Mouse (Mus musculus) heart, embryonic 13.5 days (tissue): ENCODE results near the gene Gm10670. TPM values are rescaled to one million over a fixed set of nuclear protein-coding genes. Genes with fewer than 3 reads are reported as not detected.
"Not testable (repeated sequence)": the region's sequence is repeated elsewhere in the genome, so short reads cannot be mapped to it uniquely, and the experiment has no call there.

Source experiments
- ATAC-seq: fragments of 200-750 bp; cut with Nextera tagmentation; 2 replicates; pipeline ENCODE4 v1.8.0; 2017; ENCODE audit warnings: moderate TSS enrichment; ENCODE audit not compliant: insufficient number of reproducible peaks, low FRiP score, low TSS enrichment; ENCODE audit errors: extremely low read depth
- H3K27ac ChIP-seq: fragments of 300-500 bp; sonication (generic); replicated peaks from 2 replicates; pipeline ENCODE4 v1.5.1; 2015; ENCODE audit warnings: moderate library complexity, mild to moderate bottlenecking, inconsistent platforms
- H3K27me3 ChIP-seq: fragments of 300-500 bp; sonication (generic); replicated peaks from 2 replicates; pipeline ENCODE4 v1.6.1; 2015; ENCODE audit warnings: mild to moderate bottlenecking, inconsistent platforms
- H3K36me3 ChIP-seq: fragments of 300-500 bp; sonication (generic); 2 replicates; pipeline ENCODE4 v1.6.1; 2015; ENCODE audit warnings: mild to moderate bottlenecking, inconsistent platforms
- H3K4me1 ChIP-seq: fragments of 300-500 bp; sonication (generic); 2 replicates; pipeline ENCODE4 v1.6.1; 2015; ENCODE audit warnings: inconsistent platforms
- H3K4me2 ChIP-seq: fragments of 300-500 bp; sonication (generic); 2 replicates; pipeline ENCODE4 v1.6.1; 2015; ENCODE audit warnings: inconsistent platforms, mild to moderate bottlenecking, moderate library complexity
- H3K4me3 ChIP-seq: fragments of 300-500 bp; sonication (generic); 2 replicates; pipeline ENCODE4 v1.5.1; 2015; ENCODE audit warnings: moderate library complexity, mild to moderate bottlenecking, inconsistent platforms
- H3K9ac ChIP-seq: fragments of 300-500 bp; sonication (generic); 2 replicates; pipeline ENCODE4 v1.6.1; 2015; ENCODE audit warnings: inconsistent platforms, mild to moderate bottlenecking, moderate library complexity
- H3K9me3 ChIP-seq: fragments of 300-500 bp; sonication (generic); 2 replicates; pipeline ENCODE4 v1.6.1; 2016; ENCODE audit warnings: inconsistent platforms
- WGBS: fragments of 180-500 bp; shearing (Covaris S2); methylation state at CpG from one replicate; pipeline ENCODE4 v1.1.7; 2015; ENCODE audit warnings: mixed read lengths; 5-methylcytosine and 5-hydroxymethylcytosine counted together
- polyA plus RNA-seq: library from polyadenylated mRNA; unstranded; fragments of >200 nt; fragmentation: Nextera tagmentation; extraction: Ambion mirVana; gene quantifications from 2 replicates; pipeline ENCODE4 v1.2.1, GENCODE M21; 2015

Gm10670 gene
- polyA plus RNA-seq = not detected in 2 replicates

DNA sequence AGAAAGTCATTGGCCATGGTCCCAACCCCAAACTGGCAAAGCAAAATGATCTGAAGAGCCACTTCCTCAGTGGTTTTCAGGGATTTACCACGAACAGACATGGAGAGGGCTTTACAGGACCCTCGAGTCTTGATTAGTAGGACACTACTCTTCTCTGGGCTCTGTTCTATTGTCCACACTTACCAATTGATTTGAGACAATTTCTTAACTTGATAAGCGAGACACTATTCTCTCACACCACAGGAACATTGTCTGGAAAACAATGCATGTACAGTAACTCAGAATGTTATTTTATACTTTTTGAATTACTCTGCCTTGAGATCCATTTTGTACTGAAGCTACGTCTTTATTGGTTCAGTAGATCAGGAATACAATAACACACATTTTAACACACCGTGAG, at the start of gene Gm10670:
Gm10670 (minus strand) TSS at position 101 of the 400 bp plus-strand sequence.
- not testable (repeated sequence) for H3K4me2 ChIP-seq, H3K9ac ChIP-seq, H3K27me3 ChIP-seq, ATAC-seq, H3K4me3 ChIP-seq, H3K36me3 ChIP-seq, H3K4me1 ChIP-seq, H3K27ac ChIP-seq, H3K9me3 ChIP-seq
- no CpG with 5 or more reads among the region's 5 CpGs for WGBS

DNA sequence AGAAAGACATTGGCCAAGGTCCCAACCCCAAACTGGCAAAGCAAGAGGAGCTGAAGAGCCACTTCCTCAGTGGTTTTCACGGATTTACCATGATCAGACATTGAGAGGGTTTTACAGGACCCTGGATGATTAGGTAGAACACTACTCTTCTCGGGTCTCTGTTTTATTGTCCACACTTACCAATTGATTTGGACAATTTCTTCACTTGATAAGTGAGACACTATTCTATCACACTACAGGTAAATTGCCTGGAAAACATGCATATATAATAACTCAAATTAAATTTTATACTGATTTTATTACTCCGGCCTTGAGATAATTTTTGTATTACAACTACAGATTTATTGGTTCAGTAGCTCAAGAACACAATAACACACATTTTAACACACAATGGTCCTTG, 35.7 kb upstream of the Gm10670 start, which contains the start of gene Vmn1r103:
Vmn1r103 (minus strand) TSS at position 101 of the 400 bp plus-strand sequence.
- H3K36me3 ChIP-seq, H3K4me2 ChIP-seq, H3K4me1 ChIP-seq, H3K27me3 ChIP-seq, H3K9ac ChIP-seq, ATAC-seq, H3K27ac ChIP-seq, H3K9me3 ChIP-seq, H3K4me3 ChIP-seq: not testable (repeated sequence)
- WGBS = no CpG with 5 or more reads among the region's 3 CpGs

- H3K27me3 ChIP-seq, ATAC-seq, H3K9ac ChIP-seq, H3K27ac ChIP-seq, H3K9me3 ChIP-seq, H3K4me1 ChIP-seq, H3K36me3 ChIP-seq, H3K4me2 ChIP-seq, H3K4me3 ChIP-seq: not testable (repeated sequence)
- no CpG with 5 or more reads among the region's 2 CpGs for WGBS
These were observed 32.2 kb downstream of the Gm10670 start, which contains the start of gene Vmn1r101 for GRCm38 (mm10) chr7:20442493-20442892. Gene Vmn1r101, minus strand, starts transcription at chr7:20442593.

Other genes starting within 250 kb of the Gm10670 start
- gene Gm4498, start 241.1 kb downstream of the Gm10670 start, polyA plus RNA-seq = not detected in 2 replicates
- gene Gm5890, start 212.1 kb downstream of the Gm10670 start, polyA plus RNA-seq = not detected in 2 replicates
- gene Gm4133, start 140.9 kb downstream of the Gm10670 start, polyA plus RNA-seq = not detected in 2 replicates
- not detected in 2 replicates for gene Gm5728, start 99.5 kb downstream of the Gm10670 start, polyA plus RNA-seq
- gene Vmn1r100, start 57.0 kb downstream of the Gm10670 start, polyA plus RNA-seq = not detected in 2 replicates
- not detected in 2 replicates for gene Vmn1r101, start 32.3 kb downstream of the Gm10670 start, polyA plus RNA-seq
- not detected in 2 replicates for gene Vmn1r103, start 35.6 kb upstream of the Gm10670 start, polyA plus RNA-seq
- not detected in 2 replicates for gene Vmn1r104, start 58.9 kb upstream of the Gm10670 start, polyA plus RNA-seq
- not detected in 2 replicates for gene Gm5726, start 70.8 kb upstream of the Gm10670 start, polyA plus RNA-seq
- not detected in 2 replicates for gene Gm4141, start 101.3 kb upstream of the Gm10670 start, polyA plus RNA-seq
- gene Gm4513, start 124.1 kb upstream of the Gm10670 start, polyA plus RNA-seq = not detected in 2 replicates
- not detected in 2 replicates for gene Vmn1r107, start 194.0 kb upstream of the Gm10670 start, polyA plus RNA-seq
- gene Vmn1r111, start 228.3 kb upstream of the Gm10670 start, polyA plus RNA-seq = not detected in 2 replicates